Mouse (Mus musculus) myocyte (in vitro differentiated cells): ENCODE measurements around the gene Smim12. TPM values are rescaled to one million over a fixed set of nuclear protein-coding genes. Genes with fewer than 3 reads are reported as not detected.

Experiments used
- H3K27me3 ChIP-seq: one replicate; pipeline ENCODE4 v1.6.1; 2011; ENCODE audit not compliant: control insufficient read depth, insufficient read depth, insufficient read length
- H3K36me3 ChIP-seq: one replicate; pipeline ENCODE4 v1.6.1; 2011; ENCODE audit not compliant: control insufficient read depth, insufficient read depth
- H3K4me2 ChIP-seq: one replicate; pipeline ENCODE4 v1.6.1; 2011; ENCODE audit warnings: low read depth, control low read depth
- H3K4me3 ChIP-seq: one replicate; pipeline ENCODE4 v1.5.1; 2011; ENCODE audit warnings: mild to moderate bottlenecking, control low read depth, moderate library complexity
- H3K79me2 ChIP-seq: one replicate; pipeline ENCODE4 v1.6.1; 2011; ENCODE audit not compliant: control insufficient read depth, insufficient read depth
- H3ac ChIP-seq: one replicate; pipeline ENCODE4 v1.6.1; 2011; ENCODE audit not compliant: control insufficient read depth, insufficient read length
- CEBPB ChIP-seq: IDR thresholded peaks from 2 replicates; pipeline ENCODE4 v1.6.1; 2011; ENCODE audit warnings: mild to moderate bottlenecking, moderate library complexity; ENCODE audit not compliant: poor library complexity, insufficient read depth, severe bottlenecking
- E2F4 ChIP-seq: IDR thresholded peaks from one replicate; pipeline ENCODE4 v1.6.1; 2011; ENCODE audit warnings: mild to moderate bottlenecking, control low read depth, moderate library complexity; ENCODE audit not compliant: insufficient read depth
- MAX ChIP-seq: IDR thresholded peaks from one replicate; pipeline ENCODE4 v1.6.1; 2011; ENCODE audit warnings: low read depth, mild to moderate bottlenecking, control low read depth
- MYOD1 ChIP-seq, 3 experiments: IDR thresholded peaks; one replicate each; pipeline ENCODE4 v1.6.1; 2011; ENCODE audit warnings: control low read depth in 2 of 3, low read depth in 2 of 3, mild to moderate bottlenecking in 2 of 3, moderate library complexity in 1 of 3; ENCODE audit not compliant: insufficient read length in 2 of 3, control insufficient read depth in 1 of 3
- MYOG ChIP-seq, 3 experiments: IDR thresholded peaks; one replicate each; pipeline ENCODE4 v1.6.1; 2011; ENCODE audit warnings: control low read depth in 2 of 3, low read depth in 2 of 3, mild to moderate bottlenecking in 2 of 3; ENCODE audit not compliant: insufficient read length in 2 of 3, control insufficient read depth in 1 of 3, insufficient read depth in 1 of 3
- POLR2A ChIP-seq: IDR thresholded peaks from one replicate; pipeline ENCODE4 v1.6.1; 2011; ENCODE audit warnings: low read depth, mild to moderate bottlenecking, control low read depth, moderate library complexity; ENCODE audit not compliant: insufficient read length
- POLR2AphosphoS2 ChIP-seq: IDR thresholded peaks from one replicate; pipeline ENCODE4 v1.6.1; 2011; ENCODE audit warnings: low read depth, control low read depth; ENCODE audit not compliant: insufficient read length
- REST ChIP-seq: IDR thresholded peaks from one replicate; pipeline ENCODE4 v1.6.1; 2011; ENCODE audit warnings: mild to moderate bottlenecking, control low read depth, moderate library complexity; ENCODE audit not compliant: insufficient read depth, insufficient read length
- SRF ChIP-seq: IDR thresholded peaks from one replicate; pipeline ENCODE4 v1.6.1; 2011; ENCODE audit warnings: low read depth; ENCODE audit not compliant: control insufficient read depth, insufficient read length
- TCF12 ChIP-seq: IDR thresholded peaks from one replicate; pipeline ENCODE4 v1.6.1; 2011; ENCODE audit warnings: mild to moderate bottlenecking, control low read depth; ENCODE audit not compliant: poor library complexity, insufficient read depth, severe bottlenecking
- TCF3 ChIP-seq: IDR thresholded peaks from one replicate; pipeline ENCODE4 v1.6.1; 2011; ENCODE audit warnings: low read depth, control low read depth; ENCODE audit not compliant: insufficient read length
- USF1 ChIP-seq: IDR thresholded peaks from one replicate; pipeline ENCODE4 v1.6.1; 2011; ENCODE audit warnings: low read depth, mild to moderate bottlenecking, control low read depth, moderate library complexity
- polyA plus RNA-seq: library from polyadenylated mRNA; unstranded; fragments of >200 nt; fragmentation: generic; extraction: Trizol; gene quantifications from one replicate; pipeline ENCODE4 v1.2.1, GENCODE M21; 2012; ENCODE audit warnings: missing spikeins

The Smim12 gene
- polyA plus RNA-seq, 1 experiment = 64.4 TPM

- no peak for TF ChIP-seq POLR2A
- TF ChIP-seq MAX = no peak
- TF ChIP-seq E2F4 = no peak
- TF ChIP-seq CEBPB = no peak
- no peak for TF ChIP-seq TCF3
- no peak for TF ChIP-seq REST
- TF ChIP-seq MYOG (IDR thresholded peaks at IDR 0.05; ENCODE audit: control insufficient read depth in 1 of 3, insufficient read depth in 1 of 3, insufficient read length in 2 of 3, low read depth in 2 of 3) = no peak
- no peak for TF ChIP-seq TCF12
- TF ChIP-seq SRF = no peak
- no peak for TF ChIP-seq USF1
- no peak for TF ChIP-seq MYOD1 (IDR thresholded peaks at IDR 0.05; ENCODE audit: control insufficient read depth in 1 of 3, insufficient read length in 2 of 3, low read depth in 2 of 3)
- TF ChIP-seq POLR2AphosphoS2 = no peak
- no peak overlapping the region for H3K4me2 ChIP-seq
- H3K27me3 ChIP-seq = peaks cover 57% of the 10 kb centered on the region
- no peaks in the 10 kb centered on the region for H3K36me3 ChIP-seq
- H3K4me3 ChIP-seq = no peak overlapping the region
- no peak overlapping the region for H3ac ChIP-seq
- no peaks in the 10 kb centered on the region for H3K79me2 ChIP-seq
Observed at GRCm38 (mm10) chr4:127227051-127227673, 16.4 kb upstream of the Smim12 start.

GRCm38 (mm10) chr4:127232028-127232427, 11.6 kb upstream of the Smim12 start:
- no peak overlapping the region for H3K4me2 ChIP-seq
- H3K27me3 ChIP-seq = peaks cover 49% of the 10 kb centered on the region
- no peak for TF ChIP-seq REST
- TF ChIP-seq MYOD1 (IDR thresholded peaks at IDR 0.05; ENCODE audit: control insufficient read depth in 1 of 3, insufficient read length in 2 of 3, low read depth in 2 of 3) = no peak
- TF ChIP-seq MYOG (IDR thresholded peaks at IDR 0.05; ENCODE audit: control insufficient read depth in 1 of 3, insufficient read depth in 1 of 3, insufficient read length in 2 of 3, low read depth in 2 of 3) = no peak
- no peak for TF ChIP-seq TCF12
- no peak for TF ChIP-seq POLR2A
- TF ChIP-seq POLR2AphosphoS2 = no peak
- TF ChIP-seq SRF = no peak
- no peak for TF ChIP-seq USF1
- TF ChIP-seq E2F4 = no peak
- no peak for TF ChIP-seq MAX
- no peak for TF ChIP-seq TCF3
- no peak for TF ChIP-seq CEBPB
- no peaks in the 10 kb centered on the region for H3K36me3 ChIP-seq
- H3K4me3 ChIP-seq = no peak overlapping the region
- H3ac ChIP-seq = no peak overlapping the region
- no peaks in the 10 kb centered on the region for H3K79me2 ChIP-seq

- Histone ChIP-seq H3ac (no peak overlapping the region), H3K4me2 (no peak overlapping the region), H3K79me2 (no peaks in the 10 kb centered on the region), H3K4me3 (no peak overlapping the region), H3K36me3 (no peaks in the 10 kb centered on the region), H3K27me3 (peaks cover 48% of the 10 kb centered on the region)
- TF ChIP-seq POLR2A (no peak), MYOG (IDR thresholded peaks at IDR 0.05; ENCODE audit: control insufficient read depth in 1 of 3, insufficient read depth in 1 of 3, insufficient read length in 2 of 3, low read depth in 2 of 3) (no peak), SRF (no peak), TCF12 (no peak), REST (no peak), MAX (no peak), USF1 (no peak)
Observed at GRCm38 (mm10) chr4:127232551-127232950, 11.0 kb upstream of the Smim12 start.

- Histone ChIP-seq H3K27me3 (peaks cover 40% of the 10 kb centered on the region), H3K36me3 (no peaks in the 10 kb centered on the region), H3K79me2 (no peaks in the 10 kb centered on the region), H3K4me3 (no peak overlapping the region), H3ac (no peak overlapping the region), H3K4me2 (no peak overlapping the region)
- no peak for TF ChIP-seq SRF
- no peak for TF ChIP-seq MYOD1 (IDR thresholded peaks at IDR 0.05; ENCODE audit: control insufficient read depth in 1 of 3, insufficient read length in 2 of 3, low read depth in 2 of 3)
- TF ChIP-seq E2F4 = no peak
- no peak for TF ChIP-seq MAX
- no peak for TF ChIP-seq TCF12
- TF ChIP-seq MYOG (IDR thresholded peaks at IDR 0.05; ENCODE audit: control insufficient read depth in 1 of 3, insufficient read depth in 1 of 3, insufficient read length in 2 of 3, low read depth in 2 of 3) = no peak
- no peak for TF ChIP-seq USF1
- TF ChIP-seq REST = no peak
- TF ChIP-seq TCF3 = no peak
- TF ChIP-seq POLR2A = no peak
- TF ChIP-seq CEBPB = no peak
- no peak for TF ChIP-seq POLR2AphosphoS2
Observed at GRCm38 (mm10) chr4:127233416-127234125, 10.0 kb upstream of the Smim12 start.
